Mouse (Mus musculus): ENCODE data around the gene 9930022D16Rik.

GRCm38 (mm10) chr11:109380662-109381061, 33.1 kb upstream of the 9930022D16Rik start:
- TF ChIP-seq POLR2A (IDR thresholded peaks at IDR 0.05; ENCODE audit: borderline replicate concordance, control insufficient read depth, low read depth, low read length) (no peak), CTCF (IDR thresholded peaks at IDR 0.05; ENCODE audit: control insufficient read depth, insufficient read depth, low read length) (no peak)

All from bone marrow, adult 2 months (tissue).